Mouse (Mus musculus) layer of hippocampus, postnatal 36 days (tissue): Measurements from ENCODE around the gene Abcg5. TPM values are rescaled to one million over a fixed set of nuclear protein-coding genes. Genes with fewer than 3 reads are reported as not detected.

Experiments used
- DNase-seq, 2 experiments: peaks; one replicate each; pipeline ENCODE4 v3.0.0; 2022
- total RNA-seq, 2 experiments: library from RNA; stranded (reverse); gene quantifications; 2 replicates each; pipeline ENCODE4 v1.2.3; 2021

Gene Abcg5
- total RNA-seq, result not detected

DNA sequence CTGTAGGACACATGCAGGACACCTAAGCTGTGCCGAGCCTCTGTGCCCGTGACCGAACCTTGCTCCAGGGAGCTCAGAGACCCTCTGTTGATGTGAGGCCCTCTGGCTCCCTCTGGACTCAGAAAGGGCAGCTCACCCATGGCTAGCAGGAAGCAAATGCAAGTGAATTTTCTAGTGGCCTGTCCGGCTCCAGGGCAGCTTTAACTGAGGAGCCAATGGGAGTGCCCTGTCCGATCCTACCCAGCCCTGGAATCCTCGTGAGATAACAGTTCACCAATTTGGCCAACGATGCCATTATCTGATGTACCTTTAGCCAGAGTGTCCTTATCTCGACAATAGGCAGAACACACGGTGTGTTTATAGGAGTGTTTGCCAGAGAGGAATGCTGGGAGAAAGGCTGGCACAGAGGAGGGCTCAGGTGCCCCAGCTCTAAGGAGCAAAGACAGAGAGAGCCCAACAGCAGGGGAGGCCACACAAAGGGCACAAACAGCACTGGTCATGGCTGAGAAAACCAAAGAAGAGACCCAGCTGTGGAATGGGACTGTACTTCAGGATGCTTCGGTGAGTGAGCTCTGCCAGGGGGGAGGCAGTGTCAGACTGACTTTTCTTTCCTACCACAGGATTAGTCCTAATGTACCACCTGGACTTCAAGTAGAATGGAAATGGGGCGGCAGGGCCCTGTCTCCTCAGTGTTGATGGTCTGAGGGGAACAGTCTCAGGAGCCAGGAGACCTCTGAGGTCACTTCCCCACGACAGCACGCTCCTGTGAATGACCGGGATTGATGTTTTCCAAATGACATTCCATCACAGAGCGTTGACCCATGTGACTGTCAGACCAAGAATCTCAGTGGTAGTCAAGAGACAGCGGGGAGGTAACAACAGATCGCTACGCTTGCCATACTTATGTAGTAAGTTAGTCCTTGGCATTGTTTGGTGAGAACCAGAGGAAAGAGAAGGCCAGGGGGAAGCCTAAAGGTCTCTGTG, at the start of gene Abcg5:
Gene Abcg5, minus strand, starts transcription at position 278 of the 984 bp plus-strand sequence.
- no peak for DNase-seq

DNA sequence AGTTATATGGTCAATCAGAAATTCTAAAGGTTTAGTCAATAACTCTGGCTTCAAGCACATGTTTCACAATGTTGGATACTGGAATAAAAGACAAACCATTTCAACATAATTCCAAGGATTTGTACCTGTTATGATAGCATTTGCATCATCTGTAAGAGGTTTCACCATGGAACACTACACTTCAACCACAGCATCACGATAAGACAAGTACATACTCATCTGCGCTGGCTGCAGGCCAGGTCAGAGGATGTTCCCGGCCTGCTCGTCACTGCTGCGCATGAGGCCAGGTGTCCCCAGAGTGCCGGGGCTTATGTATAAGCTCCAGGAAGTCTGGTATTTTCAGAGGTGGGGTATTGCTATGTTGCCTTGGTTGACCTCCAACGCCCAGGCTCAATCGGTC, 49.8 kb upstream of the Abcg5 start:
- no peak for DNase-seq

DNA sequence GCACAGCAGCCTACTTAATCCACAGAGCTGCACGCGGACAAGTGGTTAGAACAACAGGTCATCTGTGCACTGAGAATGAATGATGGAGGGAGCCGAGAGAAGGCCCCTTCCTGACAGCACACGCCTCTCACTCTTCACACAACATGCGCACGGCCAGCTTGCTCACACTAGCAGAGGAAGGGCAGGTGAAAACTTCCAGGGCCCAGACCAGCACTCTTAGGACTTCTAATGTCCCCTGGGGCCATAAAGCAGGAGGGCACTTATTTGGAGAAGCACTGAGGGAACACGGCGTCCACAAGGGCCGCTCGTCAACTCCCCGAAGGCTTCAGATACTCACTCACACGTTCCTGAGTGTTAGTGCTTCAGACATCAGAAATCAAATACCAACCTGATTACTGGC, 48.5 kb upstream of the Abcg5 start:
- DNase-seq, result no peak

DNA sequence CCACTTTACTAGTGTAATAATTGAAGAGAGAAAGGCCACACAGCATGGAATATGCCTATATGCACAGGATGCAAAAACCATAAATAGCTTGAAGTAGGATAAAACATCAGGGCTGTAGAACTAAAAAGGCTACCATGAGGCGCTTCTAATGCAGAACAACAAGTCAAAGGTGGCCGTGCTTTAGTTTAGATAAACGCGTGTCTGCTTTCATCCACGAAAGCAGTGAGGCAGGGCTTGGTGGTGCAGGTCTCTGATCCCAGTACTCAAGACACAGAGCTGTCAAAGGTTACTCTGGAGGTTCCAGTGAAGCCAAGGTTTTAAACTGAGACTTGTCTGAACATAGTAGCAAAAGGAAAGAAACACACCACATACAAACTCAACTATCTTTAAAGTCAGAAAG, 46.3 kb upstream of the Abcg5 start:
- no peak for DNase-seq

DNA sequence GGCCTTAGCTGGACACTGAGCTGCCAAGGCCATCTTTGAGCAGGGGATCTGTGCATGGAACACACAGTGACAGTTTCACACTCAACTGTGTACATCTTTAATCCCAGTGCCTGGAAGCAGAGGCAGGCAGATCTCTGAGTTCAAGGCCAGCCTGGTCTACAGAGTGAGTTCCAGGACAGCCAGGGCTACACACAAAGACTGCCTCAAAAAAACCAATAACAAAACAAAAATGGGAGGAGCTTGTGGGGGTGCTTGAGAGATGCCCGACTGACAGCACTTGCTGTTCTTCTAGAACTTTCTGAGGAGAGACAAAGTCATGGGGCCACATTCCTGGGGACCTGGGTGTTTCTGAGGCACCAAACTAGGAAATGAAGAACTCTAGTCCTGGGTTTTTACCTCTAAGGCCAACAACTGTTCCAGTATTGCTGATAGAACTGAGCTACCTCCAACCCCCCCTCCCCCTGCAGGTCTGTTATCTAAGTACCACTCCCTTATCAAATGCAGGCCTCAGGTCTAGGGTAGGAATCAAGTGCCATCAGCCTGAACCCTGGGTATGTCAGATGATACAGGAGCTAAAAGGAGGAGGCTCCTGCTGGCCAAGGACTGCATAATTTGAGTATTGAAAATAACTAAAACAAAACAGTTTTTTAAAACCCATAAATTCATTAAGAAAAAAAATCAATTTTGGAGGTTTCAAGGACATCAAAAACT, 45.5 kb upstream of the Abcg5 start:
- DNase-seq, result no peak

DNA sequence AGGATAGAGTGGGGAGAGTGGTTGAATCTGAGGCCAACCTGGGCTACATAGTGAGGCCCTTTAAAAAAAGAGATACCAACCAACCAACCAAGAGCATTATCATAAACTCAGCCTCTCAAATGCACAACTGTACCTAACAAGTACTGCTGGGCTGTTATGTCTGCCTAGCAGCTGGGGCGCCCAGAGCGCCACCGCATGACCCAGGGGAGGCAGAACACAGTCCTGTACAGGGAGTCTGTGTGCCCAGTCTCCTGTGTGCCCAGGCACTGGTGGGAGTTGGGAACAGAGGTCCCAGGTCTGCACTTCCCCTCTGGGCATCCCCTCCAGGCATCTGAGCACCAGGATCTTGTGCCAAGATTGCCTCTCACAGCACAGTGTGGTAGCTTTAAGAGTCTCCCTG, 42.4 kb upstream of the Abcg5 start:
- no peak for DNase-seq

DNA sequence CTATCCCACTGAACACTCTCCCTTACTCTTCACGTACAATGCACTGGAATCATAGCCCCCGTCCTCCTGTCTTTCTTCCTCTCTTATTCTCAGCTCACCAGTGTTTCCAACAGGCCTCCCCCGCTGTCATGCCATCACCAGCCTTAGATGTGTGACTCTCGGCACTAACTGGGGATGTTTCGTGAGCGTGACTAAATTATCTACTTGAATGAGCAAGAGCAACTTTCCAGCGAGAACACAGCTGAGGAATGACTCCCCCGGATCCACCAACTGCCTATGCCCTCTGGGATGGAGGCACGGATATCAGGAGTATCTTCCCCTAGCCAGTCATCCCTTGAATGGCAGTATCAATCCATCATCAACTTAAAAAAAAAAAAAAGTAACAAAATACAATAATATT, 41.2 kb upstream of the Abcg5 start:
- DNase-seq, result no peak

DNA sequence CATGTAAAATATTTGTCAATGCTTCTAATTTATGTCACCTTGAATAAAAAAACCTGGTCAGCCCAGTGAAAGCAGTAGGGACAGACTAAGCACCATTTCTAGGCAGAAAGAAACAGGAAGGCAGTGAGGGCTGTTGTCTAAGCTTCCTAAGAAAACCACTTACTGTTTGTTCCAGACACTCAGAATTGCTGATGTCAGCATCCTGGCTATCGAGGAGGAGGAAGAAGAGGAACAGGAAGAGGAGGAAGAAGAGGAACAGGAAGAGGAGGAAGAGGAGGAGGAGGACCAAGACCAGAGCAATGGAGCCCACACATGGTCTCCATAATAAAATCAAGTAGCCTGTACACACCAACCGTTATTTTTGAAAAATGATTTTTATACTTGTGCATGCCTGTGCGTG, 36.3 kb upstream of the Abcg5 start:
- no peak for DNase-seq

DNA sequence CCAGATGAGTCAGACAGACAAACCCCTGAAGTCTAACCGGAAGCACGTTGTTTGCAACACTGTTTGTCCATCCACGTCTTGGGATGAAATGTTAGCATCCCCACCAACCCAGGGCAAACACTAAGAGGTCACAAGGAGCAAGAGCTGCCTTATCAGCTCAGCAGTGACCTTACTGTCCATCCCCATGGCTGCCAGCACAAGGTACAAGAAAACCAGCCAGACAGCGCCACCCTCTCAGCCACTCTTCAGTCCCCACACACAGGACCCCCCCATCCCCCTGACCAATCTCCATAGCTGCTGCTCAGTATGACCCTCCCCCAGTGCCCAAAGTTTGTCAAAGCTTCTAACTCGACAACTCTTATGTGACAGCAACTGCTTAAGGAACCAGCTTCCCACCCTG, 34.6 kb upstream of the Abcg5 start:
- no peak for DNase-seq

DNA sequence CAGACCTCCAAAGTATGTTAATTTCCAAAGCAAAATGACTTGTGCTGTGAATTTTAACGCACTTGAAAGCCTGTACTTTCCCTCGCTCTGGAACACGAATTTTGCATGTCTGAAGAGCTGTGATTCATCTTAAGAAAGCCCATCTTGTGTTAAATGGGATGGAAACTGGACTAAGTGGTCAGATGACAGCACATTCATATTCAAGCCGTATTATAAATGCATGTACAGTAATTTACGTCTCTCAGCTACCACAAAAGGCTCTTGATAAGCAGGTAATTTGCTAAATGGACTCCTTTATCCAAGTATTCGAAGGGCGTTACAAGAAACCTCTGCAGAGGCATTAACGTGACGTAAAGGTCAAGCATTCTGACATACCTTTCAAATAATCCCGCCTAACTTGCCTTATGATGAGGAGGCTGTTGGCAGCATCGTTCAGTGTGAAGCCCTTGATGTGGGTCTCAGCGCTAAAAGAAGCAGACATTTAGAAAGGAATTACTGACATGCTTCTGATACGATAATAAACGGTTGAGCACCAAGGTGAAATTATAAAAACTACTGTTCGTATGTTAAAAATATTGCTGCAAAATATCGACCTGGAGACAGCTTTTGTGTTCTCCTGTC, 33.6 kb upstream of the Abcg5 start:
- no peak for DNase-seq

DNA sequence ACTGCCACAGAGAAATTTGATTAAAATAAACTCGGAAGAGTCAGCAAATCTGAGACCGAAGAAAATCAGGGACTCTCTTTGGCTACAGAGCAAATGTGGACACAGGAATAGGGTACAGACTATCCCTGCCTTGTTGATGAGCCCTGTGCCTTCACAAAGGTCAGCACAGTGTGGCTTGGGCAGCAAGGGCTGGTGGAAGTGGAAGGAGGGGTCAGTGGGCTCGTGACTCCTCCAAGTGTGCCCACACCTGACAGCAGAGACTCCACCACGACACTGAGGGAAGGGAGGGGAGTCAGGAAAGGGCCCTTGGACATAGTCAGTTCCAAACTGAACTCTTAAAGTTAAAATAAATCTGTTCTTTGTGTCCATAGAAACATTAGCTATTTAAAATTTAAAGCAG, 32.1 kb upstream of the Abcg5 start:
- DNase-seq, result no peak

DNA sequence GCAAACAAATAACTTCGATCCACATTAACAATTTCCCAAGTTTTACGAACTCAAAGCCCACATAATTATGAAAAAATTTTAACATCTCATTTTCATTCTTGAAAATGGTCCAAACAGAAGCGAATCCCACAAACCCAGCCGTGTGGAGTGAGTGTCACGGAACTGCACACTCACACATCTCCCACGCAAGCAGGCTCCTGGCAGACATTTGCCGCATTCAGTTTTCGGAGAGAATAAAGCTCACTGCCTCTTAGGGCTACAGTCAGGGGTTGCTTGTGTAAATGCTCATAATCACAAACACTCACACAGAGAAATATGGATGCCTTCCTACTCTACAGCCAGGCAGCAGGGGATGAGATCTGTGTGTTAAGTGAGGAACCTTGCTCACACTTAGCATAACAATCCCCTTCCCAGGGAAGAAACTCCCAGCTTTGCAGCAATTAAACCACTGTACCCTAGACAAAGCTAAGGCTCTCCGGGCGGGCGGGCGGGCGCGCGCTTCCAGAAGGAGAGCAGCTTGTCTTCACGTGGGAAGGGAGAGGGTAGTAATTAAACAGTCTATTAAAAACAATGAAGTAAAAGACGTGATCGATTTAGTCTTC, 30.9 kb upstream of the Abcg5 start:
- peak; percentile 27 to 39 for DNase-seq

DNA sequence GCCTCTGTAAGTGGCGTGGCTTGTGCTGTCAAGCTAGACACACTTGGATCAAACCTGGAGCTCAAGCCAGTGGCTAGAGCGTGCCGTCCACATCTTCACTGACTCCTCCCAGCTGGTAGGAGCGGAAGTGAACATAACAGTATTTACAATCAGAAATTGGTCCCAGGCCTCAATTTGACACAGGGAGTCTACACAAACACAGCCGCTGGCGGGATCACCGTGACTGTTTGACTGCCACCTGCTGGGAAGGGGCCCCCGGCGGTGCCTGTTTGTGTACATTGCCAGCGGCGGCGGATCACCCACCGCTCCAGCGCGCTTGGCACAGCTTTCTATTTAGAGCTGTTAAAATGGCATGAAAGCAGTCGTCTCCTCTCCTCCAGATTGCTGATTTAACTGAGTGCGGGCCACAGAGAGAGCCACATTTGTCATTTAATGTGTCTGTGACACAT, 26.6 kb upstream of the Abcg5 start:
- DNase-seq, result peak; percentile 34 to 37

DNA sequence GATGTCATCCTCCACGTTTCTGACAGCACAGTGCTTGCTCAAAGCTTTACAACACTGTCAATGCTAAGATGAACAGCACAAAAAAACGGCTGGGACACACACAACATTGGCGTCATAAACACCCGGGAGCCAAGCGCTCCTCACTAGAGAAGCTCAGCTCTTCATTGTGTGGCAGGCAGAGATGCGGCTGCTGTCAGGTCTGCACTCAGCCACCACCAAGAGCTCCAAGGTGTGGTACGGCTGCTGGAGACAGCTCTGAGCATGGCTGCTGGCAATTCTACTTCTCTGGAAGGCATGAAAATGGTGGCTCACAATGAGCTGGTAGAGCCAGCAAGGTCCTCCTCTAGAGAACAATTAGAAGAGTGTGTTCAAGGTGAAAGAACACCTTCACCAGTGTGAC, 26.0 kb upstream of the Abcg5 start:
- no peak for DNase-seq

DNA sequence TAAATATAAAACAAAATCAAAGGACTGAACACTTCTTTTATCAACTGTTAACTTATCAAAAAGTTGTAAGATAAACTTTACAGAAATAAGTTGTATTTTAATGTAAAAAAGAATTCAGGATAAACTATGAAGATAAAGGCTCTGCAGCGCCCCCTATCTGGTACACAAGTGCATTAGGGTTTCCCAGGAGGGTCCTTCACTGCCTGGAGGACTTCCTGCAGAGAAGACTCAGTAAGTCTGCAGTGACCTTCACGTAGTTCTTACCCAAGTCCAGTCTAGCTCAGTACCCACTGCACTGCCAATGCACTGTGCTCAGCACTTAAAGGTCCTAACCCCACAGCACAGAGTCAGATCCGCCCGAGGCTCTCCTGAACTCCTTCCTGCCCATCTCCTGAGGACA, 24.6 kb upstream of the Abcg5 start:
- no peak for DNase-seq

DNA sequence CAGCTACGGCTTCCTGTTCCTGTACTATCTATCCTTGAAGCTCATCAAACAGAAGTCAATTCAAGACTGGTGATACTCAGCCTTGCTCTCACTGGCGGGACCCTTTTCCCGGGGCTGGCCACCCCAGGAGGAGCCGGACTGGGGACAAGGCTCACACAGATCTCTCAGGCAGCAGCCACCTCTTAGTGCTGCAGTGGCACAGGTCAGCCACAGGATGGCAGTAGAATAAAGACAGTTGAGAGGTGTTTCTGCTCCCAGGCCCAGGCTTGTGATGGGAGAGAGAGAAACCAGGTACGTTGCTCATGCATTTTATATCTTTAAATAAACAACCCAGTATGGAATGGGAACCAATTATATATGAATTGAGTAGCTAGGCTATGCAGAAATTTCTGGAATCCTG, 15.9 kb upstream of the Abcg5 start:
- peak; percentile 64 to 66 for DNase-seq

DNA sequence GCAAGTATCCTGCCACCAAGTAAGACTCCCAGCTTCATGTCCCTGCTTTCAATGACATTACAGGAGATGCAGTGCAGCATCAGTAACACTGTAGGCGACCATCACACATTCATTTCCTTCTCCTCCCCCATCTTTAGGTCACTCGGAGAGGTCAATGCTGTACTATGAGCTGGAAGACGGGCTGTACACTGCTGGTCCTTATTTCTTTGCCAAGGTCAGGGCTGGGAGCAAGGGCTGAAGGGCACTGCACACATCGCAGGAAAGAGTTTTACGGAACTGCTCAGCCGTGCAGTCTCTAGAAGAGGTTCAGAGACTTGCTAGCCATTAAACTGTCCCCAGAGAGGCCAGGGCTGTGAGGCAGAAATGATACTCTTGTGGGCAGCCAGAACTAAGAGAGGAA, 13.7 kb upstream of the Abcg5 start:
- no peak for DNase-seq

DNA sequence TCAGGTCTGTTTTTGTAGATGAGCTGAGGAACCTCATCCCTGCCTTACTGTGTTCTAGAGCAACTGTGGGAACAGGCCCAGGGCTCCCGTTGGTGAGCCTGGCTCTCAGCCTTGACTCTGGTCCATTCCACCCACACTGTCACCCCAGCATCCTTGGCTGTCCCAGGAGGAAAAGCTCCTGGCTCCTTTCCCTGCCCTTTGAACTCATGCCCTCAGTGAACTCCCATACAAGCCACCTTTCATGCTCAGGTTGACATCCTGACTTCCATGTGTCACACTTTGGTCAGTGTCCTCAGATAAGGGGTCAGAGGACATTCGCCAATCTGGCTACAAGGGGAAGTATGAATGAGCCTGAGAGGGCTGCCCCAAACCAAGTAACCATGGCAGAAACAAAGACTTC, 10.9 kb upstream of the Abcg5 start:
- DNase-seq, result no peak

DNA sequence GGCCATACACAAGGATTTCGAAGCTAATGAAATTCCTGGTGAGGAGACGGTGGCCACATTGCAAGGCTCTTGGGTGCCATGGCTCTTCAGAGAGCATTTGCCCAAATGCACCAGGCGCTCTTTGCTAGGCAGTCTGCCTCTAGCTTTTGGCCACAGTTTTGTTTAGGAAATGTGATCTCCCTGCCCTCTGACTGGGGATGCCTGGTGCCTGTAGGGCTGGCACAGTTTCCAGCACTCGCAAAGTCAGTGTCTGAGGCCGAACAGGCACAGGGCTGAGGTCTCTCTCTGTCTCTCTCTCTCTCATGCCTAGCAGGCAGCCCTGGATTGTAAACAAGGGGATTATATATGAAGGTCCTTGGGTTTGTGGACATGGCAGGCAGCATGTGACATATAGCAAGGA, 7.3 kb upstream of the Abcg5 start:
- no peak for DNase-seq

DNA sequence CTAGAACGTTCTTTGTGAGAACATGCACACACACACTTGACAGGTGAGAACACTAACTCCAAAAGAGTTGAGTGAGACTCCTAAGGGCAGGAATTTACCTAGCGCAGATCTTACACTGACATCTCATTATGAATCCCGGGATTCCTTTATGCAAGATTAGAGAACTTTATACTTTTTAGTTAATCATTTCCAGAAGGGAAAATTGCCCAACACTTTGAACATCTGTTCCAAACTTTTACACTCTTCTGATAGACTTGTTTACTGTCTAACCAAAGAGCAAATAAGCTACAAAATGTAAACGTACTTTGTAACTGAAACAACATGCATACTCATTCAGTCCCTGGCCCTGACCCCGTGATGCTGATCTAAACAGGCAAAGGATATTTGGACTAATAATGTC, 6.5 kb upstream of the Abcg5 start:
- DNase-seq, result no peak

DNA sequence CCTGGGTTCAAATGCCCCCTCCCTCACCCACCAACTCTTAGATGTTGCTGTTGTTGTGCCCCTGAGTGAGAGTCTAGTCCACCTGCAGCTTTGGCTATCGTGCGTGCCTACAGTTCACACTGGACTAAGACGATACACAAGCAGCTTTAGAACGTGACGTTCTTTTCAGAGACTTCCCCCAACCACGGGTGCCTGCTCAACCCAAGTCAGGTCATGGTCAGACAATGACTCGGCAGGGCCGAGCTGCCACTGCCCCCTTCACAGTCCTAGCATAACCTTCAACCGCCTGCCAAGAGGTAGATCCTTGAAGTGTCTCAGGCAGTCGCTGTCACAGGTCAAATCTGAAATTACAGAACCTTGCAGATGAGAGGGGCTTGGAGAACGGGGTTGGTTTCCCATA, 6.0 kb upstream of the Abcg5 start:
- no peak for DNase-seq

DNA sequence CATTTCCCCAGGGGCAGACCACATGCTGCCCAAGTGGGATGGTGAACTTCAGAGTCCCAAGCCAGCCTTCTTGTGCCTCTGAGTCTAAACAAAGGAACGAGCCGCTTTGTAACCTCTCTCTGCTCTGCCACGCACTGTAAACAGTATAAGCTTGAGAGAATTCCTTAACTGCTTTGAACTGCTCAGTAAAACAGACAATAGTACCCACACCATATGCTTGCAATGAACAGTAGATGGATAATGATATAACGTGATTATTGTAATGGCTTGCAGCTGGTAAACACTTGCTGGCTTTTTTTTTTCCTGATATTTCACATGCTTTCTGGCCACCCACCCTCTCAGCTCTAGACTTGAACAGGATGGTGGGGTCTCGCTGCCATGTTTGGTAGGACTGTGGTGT, 5.2 kb upstream of the Abcg5 start:
- no peak for DNase-seq

DNA sequence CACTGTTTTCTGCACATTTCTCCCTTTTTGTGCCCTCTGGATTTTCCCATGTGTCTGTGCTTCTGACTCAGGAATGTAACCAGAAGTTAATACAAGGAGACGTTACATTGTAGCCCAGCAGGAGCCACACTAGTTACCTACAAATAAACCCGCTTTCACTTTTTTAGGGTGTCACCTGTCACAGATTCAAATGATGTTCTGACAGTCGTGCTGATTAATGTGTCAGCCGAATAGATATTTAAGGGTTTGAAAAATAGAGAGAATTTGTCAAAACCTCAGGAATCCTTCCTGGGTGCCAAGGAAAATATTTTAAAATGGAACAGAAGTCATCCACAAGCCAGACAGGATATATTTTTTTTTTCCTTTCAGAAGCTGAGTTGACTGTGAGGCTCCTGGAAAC, 2.5 kb upstream of the Abcg5 start:
- DNase-seq, result no peak
